Mouse (Mus musculus): ENCODE results near the gene Klhdc8a.

The Klhdc8a gene

GRCm38 (mm10) chr1:132290921-132291675, 7.3 kb upstream of the Klhdc8a start:
- no peak for DNase-seq (ENCODE audit: low spot score)

DNA sequence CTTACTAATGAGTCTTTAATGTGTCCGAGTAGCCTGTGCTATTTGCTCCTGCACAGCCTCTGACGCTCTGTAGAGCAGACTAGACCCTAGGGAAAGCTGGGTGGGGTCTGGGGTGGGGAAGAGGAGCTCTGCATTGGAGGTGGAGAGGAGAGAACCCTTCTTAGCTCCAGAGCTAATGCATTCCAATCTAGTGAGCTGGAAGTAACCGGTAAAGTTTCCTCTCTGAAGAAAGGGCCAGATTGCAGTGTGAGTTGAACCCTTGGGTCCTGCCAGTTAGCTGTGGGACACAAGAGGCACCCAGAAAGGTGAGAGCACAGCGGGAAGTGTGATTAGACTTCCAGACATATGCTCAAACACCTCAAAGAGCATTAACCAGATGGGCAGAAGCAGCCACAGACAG, 6.7 kb upstream of the Klhdc8a start:
- no peak for DNase-seq (ENCODE audit: low spot score)

GRCm38 (mm10) chr1:132292318-132293129, 5.9 kb upstream of the Klhdc8a start:
- no peak for DNase-seq (ENCODE audit: low spot score)

DNA sequence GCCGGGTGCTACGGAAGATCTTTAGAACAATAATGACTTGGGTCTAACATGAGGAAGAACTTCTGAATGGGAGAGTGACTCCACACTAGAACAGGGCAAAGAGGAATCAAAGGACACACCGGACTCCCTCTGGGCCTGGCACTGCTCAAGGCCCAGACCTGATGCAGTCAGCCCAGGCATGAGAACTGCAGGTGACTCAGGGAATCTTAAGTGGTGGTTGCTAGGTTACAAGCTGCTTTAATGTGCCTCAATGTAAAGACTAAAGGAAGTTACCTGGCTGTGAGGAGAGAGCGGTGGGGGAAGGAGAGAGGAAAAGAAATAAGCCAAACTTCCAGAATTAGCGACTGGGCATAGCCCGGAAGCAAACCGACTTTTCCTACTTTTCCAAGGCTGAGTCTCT, 2.9 kb upstream of the Klhdc8a start:
- DNase-seq (ENCODE audit: low spot score) = no peak

DNA sequence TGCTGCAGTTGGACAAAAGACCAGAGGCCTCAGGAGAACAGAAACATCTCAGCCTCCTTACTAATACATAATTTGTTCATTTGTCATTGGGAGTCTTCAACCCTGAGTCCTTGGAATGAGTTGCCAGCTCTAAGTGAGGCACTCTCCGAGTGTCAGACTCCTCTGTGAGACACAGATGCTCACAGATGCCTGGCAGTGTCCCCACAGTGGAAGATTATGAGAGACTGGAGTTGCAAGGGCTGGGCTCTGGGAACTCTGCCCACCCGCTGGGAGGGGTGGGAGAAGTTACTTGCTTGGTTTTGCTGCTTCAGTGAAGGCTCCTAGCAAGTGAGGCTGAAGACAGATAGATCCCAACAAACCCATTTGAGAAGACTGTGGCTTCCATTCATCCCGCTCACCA, 2.4 kb upstream of the Klhdc8a start:
- DNase-seq (ENCODE audit: low spot score) = no peak

GRCm38 (mm10) chr1:132298801-132299464, 507 bp downstream of the Klhdc8a start:
- DNase-seq (ENCODE audit: low spot score) = no peak

- no peak for DNase-seq (ENCODE audit: low spot score)
These were observed 1.3 kb downstream of the Klhdc8a start for GRCm38 (mm10) chr1:132299744-132300143.

GRCm38 (mm10) chr1:132301242-132301641, 2.8 kb downstream of the Klhdc8a start:
- DNase-seq (ENCODE audit: low spot score) = no peak

- no peak for DNase-seq (ENCODE audit: low spot score)
These were observed 4.0 kb downstream of the Klhdc8a start for GRCm38 (mm10) chr1:132302341-132302866.

DNA sequence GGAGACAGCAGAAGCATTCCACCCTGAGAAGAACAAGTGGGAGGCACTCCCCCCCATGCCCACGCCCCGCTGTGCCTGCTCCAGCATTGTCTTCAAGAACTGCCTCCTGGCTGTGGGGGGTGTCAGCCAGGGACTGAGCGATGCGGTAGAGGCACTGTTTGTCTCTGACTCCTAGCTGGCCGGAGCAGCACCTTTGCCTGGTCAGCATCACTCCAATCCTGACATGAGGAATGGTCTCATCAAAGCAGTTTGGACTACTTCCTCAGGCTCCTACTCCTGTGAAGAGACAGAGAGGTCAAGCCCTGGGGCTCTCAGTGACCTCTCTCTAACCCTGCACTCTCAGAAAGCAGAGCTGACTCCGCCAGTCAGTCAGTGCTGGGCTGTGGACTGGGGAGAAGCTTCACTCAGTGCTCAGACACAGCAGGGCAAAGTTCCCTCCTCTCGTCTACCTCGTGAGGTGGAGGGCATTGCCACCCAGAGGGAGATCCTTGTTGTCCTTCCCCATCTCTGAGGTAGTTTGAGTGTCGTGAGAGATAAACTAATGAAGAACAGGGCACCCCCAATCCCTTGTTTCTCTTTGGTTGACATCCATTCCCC, 6.3 kb downstream of the Klhdc8a start:
- DNase-seq (ENCODE audit: low spot score) = no peak

DNA sequence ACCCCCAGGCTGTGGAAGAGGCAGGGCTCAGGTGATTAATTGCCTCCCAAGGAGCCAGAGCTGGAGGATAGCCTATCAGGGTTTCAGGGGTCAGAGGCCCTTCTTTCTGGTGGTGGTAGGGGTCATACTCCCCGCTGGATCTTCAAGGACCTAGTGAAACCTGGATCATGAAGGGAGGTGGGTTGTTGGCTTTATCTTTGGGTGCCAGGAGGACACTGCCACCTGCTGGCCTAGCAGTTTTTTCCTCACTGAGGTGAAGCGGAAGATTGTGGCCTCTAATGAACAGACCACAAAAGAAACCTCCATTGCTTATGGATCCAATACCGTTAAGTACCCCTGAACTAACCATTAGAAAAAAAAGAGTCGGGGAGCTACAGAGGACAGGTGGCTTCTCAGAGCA, 7.7 kb downstream of the Klhdc8a start:
- no peak for DNase-seq (ENCODE audit: low spot score)

DNA sequence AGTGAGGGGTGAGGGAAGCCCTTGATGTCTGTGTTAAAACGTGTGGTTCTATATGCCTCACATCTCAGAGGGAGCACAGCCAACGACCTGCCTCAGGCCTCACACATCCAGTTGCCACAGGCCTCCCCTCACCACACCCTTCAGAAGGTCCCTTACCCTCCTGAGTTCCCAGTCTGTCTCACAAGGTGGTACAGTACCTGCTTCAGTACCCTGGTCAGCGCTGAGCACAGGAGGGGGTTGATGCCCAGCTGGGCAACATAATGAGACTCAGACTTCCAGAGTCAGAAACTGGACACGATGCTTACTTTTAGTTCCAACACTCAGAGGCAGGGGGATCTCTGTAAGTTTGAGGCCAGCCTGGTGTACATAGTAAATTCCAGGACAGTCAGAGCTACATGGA, 8.4 kb downstream of the Klhdc8a start:
- DNase-seq (ENCODE audit: low spot score) = no peak

DNA sequence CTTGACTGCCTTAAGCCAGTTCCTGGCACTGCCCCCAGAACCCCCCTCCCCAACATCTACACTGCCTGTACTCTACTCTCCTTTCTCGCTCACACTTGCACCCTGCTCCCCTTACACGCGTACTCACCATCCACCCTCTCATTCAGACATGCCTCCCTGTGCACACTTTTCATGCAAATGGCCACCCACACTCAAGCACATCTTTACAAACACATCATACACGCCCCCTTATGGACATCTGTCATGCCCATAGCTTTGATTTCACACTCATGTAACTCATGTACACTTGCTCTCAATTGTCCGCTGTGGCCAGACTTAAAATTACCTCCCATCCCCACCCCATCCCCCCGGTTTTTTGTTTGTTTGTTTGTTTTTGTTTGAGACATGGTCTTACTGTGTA, 9.5 kb downstream of the Klhdc8a start:
- DNase-seq (ENCODE audit: low spot score) = no peak

DNA sequence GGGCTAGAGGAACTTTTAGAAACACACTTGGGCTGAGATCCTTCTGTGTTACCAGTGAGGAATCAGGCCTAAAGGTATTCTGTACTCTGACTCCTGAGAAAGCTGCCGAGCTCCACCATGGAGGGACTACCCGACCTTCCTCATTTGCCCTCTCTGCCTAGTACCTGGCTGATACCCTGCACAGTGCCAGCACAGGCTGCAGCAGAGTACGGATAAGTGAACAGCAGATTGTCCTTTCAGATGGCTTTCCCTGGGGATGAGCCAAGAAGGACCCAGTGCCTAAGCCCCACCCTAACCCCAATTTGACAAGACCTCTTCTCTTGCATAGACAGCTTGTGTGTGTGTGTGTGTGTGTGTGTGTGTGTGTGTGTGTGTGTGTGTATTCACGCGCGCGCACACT, 10.2 kb downstream of the Klhdc8a start:
- DNase-seq (ENCODE audit: low spot score) = no peak

GRCm38 (mm10) chr1:132310754-132311153, 12.3 kb downstream of the Klhdc8a start:
- no peak for DNase-seq (ENCODE audit: low spot score)

DNA sequence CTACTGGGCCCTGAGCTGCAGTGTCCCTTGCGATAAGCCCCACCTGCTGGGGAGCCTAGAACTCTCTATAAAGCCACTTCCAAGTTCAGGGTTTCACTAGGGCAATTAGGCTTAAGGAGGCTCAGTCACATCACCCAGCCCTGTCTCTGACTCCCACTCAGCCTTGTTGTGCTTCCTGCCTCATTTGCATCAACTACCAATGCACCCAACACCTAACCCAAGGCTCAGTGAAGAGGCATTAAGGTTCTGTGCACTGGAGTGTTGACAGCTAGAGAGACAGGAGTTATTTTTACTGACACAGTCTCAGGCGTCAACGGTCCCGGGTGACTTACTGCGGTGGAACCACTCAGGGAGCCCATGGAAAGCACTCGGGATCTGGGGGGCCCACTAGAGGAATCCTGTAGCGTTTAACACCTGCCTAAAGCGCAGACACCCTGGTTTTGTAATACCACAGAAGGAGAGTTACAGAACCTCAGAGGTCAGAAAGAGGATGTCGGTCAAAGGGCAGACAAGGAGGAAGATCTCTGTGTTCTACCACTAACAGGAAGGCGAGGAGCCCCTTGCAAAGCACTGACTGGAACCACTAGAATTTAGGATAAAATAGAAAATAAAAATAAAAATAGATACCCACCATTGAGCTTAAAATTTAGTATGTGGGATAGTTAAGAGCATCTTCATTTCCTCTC, 12.9 kb downstream of the Klhdc8a start:
- no peak for DNase-seq (ENCODE audit: low spot score)

- no peak for DNase-seq (ENCODE audit: low spot score)
These were observed 13.6 kb downstream of the Klhdc8a start for GRCm38 (mm10) chr1:132312043-132312442.

- DNase-seq (ENCODE audit: low spot score) = no peak
These were observed 14.3 kb downstream of the Klhdc8a start for GRCm38 (mm10) chr1:132312703-132313102.

DNA sequence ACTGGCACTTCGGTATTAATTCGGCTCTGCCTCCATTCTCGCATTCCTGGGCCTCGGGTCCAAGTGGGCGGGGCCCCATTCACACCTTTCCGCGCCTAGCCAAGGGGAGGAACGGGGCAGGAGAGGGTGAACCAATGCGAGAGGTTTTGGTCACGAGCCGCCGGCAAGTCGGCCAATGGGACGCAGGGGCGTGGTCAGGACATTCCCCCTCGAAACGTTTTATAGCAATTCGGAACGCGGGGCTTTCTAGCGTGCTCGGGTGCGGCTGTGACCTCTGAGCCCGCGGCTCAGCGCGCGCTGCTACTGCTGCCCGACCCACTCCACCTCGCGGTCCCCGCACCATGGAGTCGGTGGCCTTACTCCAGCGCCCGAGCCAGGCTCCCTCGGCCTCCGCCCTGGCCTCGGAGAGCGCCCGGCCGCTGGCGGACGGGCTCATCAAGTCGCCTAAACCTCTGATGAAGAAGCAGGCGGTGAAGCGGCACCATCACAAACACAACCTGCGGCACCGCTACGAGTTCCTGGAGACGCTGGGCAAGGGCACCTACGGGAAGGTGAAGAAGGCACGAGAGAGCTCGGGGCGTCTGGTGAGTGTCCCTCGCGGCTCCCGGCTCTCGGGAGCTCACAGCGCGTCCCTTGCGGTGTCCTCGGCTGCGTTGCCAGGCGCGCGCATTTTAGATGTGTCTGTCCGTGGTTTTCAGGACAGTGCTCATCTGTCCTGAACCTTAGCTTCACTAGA, 17.6 kb downstream of the Klhdc8a start, which contains the start of gene Nuak2:
TSS of gene Nuak2 (plus strand) at position 238 of the 736 bp plus-strand sequence.
- DNase-seq (ENCODE audit: low spot score) = peak; percentile 90

GRCm38 (mm10) chr1:132316625-132316994, 18.2 kb downstream of the Klhdc8a start:
- DNase-seq (ENCODE audit: low spot score) = no peak

- no peak for DNase-seq (ENCODE audit: low spot score)
These were observed 19.0 kb downstream of the Klhdc8a start for GRCm38 (mm10) chr1:132317413-132317812.
